Mouse (Mus musculus) left cerebral cortex, adult 11 months (tissue): Measurements from ENCODE around the gene BC067074.
"Not testable (repeated sequence)": the region's sequence is repeated elsewhere in the genome, so short reads cannot be mapped to it uniquely, and the experiment has no call there.

Experiments
- DNase-seq: peaks from one replicate; pipeline ENCODE4 v3.0.0; 2022; ENCODE audit warnings: low spot score

The BC067074 gene

DNA sequence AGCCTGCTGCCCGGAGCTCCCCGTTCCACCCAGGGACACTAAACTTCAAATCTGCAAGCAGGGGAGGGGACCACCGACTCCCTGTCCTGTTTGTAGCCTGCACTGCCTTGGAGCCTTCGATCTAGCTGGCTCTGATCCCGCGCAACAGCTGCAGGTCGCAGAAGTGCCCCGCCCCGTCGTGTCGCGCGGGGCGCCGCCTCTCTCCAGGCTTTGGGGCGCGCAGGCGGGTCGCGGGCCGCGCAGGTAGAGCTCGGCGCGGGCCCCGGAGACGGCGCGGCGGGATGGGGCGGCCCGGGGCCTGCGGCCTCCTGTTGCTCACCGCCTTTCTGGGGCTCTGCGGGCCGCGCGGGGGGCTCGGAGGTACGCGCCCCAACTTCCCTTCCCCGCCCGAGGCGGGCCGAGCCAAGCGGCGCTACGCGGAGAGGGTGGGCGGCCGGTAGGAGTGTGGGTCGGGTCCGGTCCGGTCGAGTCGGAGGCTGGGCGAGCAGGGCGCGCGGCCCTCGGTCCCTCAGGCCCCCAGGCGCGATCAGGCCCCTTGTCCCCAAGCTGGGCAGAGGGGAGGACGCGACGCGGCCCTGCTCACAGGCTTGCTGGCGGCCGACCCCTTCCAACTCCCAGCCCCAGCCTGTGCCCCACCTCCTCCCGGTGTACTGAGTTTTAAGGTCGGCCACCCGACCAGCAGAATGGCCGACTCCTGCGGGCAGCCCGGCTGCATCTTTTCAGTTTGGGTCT is at the start of gene BC067074:
BC067074 (plus strand) TSS at position 185 of the 732 bp plus-strand sequence.
- no peak for DNase-seq

DNA sequence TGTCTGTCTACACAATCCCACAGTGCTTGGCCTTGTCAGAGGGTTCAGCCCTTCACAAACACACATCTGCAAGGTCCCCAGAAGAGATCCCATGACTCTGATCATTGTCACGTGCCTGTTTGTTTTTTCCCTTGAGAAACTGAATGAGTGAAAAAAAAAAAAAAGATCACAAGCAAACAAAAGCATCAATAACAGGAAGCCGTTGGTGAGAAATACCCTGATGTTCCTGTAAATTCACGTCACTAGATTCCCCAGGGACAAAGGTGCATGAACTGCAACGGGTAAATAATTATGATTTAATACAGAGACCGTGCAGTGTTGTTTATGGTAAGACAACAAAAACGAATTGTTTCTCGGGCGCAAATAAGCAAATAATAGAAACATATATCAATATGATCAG is 47.9 kb upstream of the BC067074 start:
- DNase-seq, result no peak

DNA sequence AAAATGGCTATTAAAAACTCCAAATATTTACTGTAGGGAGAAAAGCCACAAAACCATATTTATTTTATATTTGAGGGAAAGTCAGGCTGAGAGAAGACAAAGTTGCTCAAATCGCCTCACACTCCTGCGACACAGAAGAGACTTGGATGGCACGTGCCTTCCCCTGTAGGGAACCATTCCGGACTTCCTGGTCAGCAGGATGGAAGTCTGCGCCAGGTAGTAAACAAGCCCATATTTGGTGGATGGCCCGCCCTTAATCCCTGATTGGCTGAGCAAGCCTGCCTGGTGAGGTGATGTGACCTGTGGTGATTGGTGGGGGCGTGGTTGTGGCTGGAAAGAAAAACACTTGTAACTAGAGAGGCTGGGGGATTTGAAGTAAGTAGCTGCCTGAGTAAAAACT is 40.4 kb upstream of the BC067074 start:
- not testable (repeated sequence) for DNase-seq

DNA sequence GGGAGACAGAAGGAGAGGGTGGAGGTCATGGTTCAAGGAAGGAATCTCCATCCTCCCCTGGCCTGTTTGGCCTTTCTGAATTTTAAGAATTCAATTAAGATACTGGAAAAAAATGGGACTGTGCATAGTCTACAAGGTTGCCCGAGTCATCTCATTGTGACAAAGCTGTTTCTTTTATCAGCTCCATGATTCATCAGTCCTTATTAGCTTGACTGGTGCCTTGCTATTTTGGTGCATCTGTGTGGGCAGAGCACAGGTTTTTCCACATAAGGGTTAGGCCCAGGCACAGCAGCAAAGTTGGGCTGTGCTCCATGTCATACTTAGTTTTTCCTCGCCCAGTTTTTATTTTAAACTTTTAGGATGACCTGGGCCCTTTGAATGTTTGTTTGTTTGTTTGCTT is 36.2 kb upstream of the BC067074 start:
- no peak for DNase-seq

DNA sequence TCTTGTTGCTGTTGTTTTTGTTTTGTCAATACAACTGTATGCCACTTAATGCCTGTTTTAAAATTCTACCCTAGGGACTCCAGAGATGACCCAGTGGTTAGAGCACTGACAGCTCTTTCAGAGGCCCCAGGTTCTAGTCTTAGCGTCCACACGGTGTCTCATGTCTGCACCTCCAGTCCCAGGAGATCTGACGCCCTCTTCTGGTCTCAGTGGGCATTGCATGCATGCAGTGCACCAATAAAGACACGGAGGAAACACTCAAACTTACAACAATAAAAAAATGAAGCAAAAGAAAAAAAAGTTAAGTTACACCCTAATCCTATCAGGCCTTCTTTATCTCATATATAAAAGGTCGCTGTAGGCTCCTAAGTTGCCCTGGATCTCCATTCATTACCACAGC is 35.8 kb upstream of the BC067074 start:
- no peak for DNase-seq

DNA sequence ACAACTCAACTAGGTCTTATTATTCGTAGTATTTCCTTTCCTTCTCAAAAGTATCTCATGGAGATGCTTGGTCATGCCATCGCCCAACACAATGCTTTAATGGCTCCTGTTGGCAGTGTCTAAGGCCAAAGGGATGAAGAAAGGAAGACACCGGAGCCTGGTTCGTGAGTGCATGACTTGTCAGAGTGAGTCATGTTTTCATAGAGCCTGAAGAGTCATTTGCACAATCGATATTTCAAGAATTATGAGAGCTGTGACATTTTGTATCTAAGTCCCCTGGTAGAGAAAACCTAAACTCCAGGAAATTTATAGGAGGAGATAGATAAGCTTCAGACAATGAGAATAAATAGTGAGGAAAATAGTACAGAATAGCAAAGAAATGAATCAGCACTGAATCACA is 33.7 kb upstream of the BC067074 start:
- no peak for DNase-seq

DNA sequence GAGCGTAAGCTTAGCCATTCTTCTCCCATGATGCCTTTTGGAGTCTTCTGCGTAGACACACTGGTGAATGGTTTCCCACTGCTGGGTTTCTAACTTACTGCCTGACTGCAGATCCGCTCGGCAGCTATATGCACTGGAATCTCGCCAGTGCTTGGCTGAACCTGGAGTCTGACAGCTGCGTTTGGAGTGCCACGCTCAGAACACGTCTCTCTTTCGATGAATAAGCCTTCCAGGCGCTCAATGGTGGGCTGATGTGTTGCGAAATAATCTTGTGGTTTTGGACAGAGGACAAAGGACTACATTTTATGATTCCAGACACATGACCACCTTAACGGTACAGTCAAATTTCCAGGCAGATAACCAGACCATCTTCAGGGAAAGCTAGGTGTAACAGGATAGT is 30.1 kb upstream of the BC067074 start:
- no peak for DNase-seq

DNA sequence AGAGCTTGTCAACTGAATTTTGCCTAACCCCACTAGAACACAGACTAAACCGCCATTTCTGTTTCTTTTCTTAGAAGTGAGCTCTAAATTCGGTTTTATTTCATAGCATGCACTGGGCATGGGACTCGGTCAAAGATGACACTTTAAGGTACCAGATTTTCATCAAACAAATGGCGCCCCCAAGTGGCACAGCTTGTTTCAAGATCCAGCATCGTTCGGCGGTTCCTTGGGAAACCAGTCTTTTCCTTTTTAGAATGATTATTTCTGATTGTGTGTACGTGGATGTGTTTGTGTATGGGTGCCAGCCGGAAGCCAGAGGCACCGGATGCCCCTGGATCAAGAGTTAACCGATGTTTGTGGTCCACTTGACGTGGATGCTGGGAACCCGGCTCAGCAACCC is 27.7 kb upstream of the BC067074 start:
- peak; percentile 23 for DNase-seq

DNA sequence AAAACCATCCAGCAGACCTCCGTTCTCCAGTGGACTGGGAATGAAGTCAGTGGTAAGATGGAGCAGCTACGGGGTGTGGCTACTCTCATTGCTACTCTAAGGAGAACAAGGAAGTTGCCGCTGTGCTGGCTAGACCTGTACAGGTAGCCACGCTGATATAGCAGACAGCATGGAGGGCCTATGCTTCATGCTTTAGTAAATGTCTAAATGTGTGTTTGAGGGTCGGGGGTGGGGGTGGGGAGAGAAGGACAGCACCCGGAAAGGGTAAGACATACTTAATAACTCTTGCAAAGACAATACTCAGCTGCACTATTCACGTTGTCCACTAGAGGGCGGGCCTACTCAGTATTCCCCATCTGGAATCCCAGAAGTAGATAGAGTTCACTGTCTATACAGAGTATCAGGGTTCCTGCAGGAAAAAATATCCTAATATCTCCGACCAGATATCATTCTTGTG is 26.4 kb upstream of the BC067074 start:
- DNase-seq, result peak; percentile 44

DNA sequence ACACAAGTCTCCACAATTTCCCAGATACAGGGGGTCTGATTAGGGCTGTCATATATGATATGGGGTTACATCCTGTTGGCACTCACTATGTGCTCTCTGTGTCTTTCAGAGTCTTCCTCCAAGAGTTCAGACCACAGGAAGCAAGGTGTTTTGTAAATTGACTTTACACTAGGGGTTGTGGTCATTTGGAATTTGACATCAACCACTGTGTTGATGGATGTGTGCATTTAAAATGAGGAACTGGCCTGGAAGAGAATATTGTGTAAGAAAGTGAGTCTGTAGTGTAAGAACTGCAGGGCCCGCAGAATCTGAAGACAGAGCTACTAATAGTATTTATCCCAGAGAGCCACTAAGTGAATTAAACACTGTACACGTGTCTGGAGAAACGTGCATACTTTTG is 25.8 kb upstream of the BC067074 start:
- DNase-seq, result no peak

DNA sequence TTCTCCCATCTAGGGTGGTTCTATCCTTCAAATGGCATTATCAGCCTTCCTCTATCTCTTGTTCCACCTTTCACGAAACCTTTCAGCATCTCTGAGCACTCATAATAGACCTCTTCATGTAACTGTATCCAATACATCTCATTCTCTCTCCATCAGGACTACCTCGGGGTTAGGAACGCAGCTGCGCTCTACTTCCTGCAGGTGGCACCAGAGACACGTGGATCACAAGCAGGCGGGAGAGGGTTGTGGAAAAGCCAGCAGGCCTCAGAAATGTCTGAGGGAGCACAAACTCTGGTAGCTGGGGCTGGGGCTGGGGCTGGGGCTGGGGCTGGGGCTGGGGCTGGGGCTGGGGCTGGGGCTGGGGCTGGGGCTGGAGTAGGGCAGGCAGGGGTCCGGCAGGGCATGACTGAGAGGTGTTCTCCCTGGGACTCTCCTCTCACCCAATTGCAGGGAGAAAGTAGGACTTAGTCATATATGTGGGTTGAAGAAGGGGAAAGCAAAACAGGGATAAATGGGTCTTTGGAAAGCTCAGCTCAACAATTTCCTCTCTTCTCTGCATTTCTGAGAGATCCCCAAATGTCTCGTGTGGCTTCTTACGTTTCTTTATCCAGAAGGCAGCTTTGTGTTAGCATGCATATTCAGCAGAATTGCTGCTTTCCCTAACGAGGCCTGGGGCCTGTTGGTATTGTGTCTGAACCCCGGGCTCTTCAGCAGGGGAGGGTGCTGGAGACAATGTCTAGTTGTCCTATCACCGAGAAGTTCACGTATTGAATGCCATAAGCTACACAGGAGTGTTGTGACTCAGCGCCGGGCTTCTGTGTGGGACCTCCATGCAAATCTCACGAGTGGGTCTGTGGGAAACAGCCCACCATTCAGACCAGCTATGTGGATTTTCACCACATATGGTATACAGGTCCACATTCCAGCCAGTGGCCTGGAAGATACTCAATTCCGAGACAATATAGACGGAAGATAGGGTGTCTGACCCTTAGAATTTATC is 22.9 kb upstream of the BC067074 start:
- peak; percentile 73 for DNase-seq

DNA sequence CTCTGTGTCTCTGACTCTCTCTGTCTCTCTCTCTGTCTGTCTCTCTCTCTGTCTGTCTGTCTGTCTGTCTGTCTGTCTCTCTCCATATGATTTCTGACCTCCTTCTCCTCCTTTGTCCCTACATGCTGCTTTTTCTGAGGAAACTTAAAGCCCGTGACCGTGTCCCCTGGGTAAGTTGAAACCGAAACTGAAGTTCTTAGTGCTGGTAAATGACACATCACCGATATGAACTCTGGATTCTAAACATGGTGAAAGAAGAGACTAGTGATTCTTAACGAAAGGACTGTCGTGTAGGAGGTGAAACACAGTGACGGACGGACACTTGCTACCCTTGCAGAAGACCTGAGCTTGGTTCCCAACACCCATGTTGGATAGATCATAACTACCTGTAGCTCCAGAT is 21.8 kb upstream of the BC067074 start:
- no peak for DNase-seq

DNA sequence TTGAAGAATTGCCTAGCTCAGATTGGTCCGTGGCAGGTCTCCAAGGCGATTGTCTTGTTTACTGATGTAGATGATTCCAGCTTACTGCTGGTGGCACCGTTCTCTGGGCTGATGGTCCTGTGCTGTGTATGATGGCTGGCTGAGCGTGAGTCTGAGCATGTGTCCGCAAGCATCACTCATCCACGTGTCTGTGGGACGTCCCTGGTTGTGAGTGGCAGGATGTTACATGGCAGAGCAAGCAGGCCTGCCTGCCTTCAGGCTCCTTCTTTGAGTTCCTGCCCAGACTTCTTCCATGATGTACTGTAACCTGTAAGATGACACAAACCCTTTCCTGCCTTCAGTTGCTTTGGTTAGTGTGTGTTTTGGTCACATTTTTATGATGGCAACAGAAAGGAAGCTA is 5.8 kb upstream of the BC067074 start:
- DNase-seq, result no peak

DNA sequence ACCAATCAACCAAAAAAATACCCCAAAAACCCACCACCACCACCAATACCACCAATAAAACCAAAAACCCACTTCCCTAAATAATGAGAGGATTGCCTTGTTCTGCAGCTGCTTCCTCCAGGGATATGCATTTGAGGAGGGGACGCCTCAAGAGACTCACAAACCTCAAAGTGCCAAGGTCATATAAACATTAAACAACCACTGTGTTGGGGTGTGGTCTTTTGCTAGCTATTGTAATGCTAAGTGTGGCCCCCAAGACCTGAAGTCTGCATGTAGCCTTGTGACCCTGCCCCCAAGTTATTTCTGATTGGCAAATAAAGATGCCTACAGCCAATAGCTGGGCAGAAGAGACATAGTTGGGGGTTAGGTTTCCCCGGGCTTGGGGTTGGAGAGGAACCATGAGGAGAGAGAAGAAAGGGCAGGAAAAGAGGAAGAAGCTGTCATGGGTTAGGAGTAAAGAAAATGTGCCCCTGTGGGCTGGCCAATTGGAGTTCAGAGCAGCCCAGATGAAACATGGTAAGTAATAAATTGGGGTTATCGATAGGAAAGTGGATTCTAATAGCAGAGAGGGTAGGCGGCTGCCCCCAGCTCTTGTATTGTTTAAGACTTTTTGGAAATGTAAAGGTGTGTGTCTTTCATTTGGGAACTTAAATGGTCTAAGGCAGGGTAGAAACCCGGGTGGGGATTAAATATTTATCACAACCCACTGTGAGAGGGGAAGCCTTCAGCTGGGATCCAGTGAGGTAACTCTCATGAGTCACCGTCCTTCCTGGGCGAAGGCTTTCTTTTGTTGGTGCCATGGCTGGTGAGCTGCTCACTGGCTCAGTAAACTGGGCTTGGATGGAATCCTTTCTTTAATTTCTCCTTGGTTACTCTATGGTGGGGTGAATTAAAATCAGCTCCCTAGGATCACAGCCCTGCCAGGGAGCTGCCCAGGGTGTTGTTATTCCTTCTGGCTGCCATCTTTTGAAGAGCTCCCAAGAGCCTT is 4.5 kb upstream of the BC067074 start:
- no peak for DNase-seq

DNA sequence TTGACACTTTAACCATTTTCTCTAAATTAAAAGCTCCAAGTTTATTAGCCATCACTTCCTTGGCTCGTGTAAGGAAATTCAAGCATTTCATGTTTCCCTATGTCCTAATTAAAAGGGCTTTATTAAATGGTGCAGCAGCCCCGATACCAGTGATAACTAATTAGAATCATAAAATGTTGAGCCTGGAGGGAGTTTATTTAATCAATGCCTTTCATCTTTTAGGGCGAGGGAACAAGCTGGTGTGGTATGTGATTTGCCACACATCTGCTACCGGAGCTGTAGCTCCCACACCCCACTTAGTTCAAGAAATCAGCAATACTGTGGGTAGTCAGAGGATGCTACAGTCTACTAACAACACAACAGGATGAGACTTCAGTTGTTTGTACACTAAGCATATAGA is 3.2 kb upstream of the BC067074 start:
- DNase-seq, result no peak

DNA sequence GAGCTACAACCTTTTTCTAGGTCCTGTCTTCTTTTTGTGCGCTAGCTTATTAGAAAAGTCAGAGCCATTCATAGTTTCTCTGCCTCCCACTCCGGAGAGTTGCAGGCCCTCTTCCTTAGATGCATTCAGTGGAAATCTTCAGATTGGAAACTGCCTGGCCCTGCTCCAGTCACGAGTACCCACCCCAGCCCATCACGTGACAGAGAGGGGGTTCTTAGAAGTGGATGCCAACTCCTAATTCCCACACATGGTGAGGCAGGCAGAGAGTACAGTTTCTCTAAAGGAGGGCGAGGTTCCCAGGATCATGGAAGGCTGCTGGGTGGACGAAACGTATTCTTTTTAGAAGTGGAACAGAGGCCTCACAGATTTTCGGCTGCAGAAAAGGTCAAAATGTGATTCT is 958 bp upstream of the BC067074 start:
- DNase-seq, result no peak

DNA sequence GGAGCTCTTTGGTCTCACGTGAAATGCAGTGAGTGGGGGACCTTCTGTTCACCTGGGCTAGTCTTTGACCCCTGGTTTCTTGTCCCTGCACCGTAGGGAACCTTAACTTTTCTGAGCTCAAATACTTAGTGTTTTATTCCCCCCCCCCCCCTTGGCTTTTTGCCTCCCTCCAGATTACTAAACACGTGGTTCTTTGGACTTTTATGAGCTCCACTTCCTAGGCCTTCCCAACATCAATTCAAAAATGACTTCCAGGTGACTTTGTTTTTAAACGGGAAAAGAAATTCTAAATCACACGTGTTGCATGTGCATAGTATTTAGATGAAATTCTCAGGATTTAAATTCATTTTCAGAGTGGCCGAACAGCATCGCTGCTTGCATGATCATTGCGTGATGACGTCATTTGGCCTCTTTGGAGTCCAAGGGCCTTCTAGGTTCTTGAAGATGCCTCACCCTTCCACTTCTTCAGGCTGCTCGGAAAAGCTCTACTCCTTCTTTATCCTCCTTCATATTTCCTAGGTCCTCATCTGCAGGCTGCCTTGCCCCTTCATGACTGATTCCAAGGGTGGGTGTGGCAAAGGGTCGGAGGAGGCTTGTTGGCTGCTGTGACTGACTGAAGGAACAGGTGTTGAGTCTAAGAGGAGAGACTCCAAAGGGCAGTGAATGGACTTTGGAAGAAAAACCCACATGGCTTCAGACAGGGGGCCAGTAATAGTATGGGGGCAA is 911 bp downstream of the BC067074 start:
- DNase-seq, result no peak

DNA sequence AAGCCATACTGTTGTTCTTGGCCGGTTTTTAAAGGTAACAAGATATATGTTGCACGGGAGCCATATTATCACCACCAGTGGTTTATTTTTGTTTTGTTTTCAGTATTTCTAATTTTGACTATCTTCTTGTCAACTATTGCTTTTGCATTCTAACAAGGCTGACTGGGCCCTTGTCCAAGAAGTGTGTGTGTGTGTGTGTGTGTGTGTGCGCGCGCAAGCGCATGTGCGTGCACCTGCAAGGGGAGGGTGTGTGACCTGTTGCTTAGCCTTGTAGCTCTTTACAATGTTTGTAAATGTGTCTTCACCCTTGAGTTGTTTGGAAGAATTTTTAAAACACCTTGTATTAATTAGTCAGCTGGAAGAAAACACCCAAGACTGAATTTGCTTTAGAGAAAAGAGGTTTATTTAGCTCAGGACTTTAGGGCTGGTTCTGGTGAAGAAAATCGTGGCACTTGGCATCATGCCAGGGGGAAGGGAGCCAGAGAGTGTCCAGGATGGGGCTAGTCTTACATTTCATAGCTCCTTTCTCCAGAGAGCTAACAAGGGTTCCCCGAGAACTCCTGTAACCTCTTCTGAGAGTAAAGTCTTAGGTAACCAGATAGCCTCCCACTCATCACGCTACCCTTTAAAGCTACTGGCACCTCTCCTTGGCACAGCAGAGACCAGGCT is 3.0 kb downstream of the BC067074 start:
- DNase-seq, result no peak

DNA sequence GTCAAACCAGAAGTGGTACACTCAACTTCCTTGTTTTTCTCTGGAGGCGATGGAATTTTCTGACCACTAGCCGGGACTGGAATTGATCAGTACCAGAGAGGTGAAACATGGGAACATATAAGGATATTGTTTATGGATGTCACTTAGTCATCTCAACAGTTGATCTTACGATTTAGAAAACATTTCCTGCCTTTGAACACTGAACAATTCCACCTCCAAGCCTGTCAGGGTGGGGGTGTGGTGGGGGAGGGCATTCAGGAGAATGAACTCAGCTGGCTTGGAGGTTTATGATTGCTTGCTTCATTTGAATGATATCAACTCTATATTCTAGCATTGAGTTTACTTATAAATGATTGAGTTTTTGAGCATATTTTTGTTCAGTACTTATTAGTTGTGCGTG is 13.6 kb downstream of the BC067074 start:
- no peak for DNase-seq

DNA sequence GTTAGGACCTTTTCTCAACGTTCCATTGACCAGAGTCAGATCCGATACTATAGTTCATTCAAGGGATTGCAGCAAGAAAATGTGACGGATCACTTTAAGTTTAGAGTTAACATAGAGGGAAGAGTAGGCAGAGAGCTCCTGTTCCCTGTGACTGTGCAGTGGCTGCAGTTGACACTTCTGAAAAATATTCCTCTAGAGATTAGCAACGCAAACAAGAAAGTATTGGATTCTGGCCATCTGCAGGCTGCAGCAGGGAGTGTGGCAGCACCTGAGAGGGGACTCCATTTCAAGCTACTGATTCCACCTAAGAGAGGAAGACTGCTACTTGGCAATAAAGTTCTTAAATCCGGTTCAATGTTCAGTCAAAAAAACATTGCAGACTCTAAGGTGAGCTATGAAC is 26.6 kb downstream of the BC067074 start:
- DNase-seq, result no peak

DNA sequence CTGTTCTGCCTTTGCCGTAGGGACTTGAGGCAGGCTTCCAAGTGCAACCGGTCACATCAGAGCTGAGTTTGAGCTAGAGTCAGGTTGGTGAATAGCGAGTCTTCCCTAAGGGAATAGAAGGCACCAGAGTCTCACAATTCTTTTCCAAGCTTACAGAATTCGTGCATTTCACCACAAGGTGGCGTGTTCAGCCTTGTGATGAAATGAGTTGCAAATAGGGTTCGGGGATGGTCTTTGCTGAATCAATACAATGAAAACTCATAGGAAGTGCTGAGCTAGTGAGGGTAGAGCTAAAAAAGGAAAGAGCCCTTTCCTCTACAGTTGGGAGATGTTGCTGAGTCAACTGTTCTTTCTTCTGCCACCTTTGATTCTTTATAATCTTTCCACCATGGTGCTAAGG is 29.0 kb downstream of the BC067074 start:
- DNase-seq, result no peak
